Mouse (Mus musculus) layer of hippocampus, adult 18-20 months (tissue): ENCODE results near the gene Tead2. TPM values are rescaled to one million over a fixed set of nuclear protein-coding genes. Genes with fewer than 3 reads are reported as not detected.
A peak's percentile ranks its signal among the peaks of the same experiment; 100 is the strongest.
"Not testable (repeated sequence)": the region's sequence is repeated elsewhere in the genome, so short reads cannot be mapped to it uniquely, and the experiment has no call there.

Experiments
- DNase-seq, 2 experiments: peaks; one replicate each; pipeline ENCODE4 v3.0.0; 2022; ENCODE audit warnings: low spot score in 2 of 2
- microRNA-seq, 2 experiments: library from miRNA; unstranded; fragments of <30 nt; microRNA quantifications; one replicate each; pipeline ENCODE4 v1.2.0; 2021
- total RNA-seq, 2 experiments: library from RNA; stranded (reverse); gene quantifications; 2 replicates each; pipeline ENCODE4 v1.2.3; 2021

Gene Tead2
- total RNA-seq, 2 experiments from 2014 or later: 3.2 to 4.2 TPM

- not testable (repeated sequence) for DNase-seq
Measured at GRCm38 (mm10) chr7:45255822-45256221, 40.3 kb downstream of the Tead2 start.

- DNase-seq: peak; percentile 55 to 68
Measured at GRCm38 (mm10) chr7:45257063-45257840, 41.7 kb downstream of the Tead2 start.

- DNase-seq: no peak
Measured at GRCm38 (mm10) chr7:45259281-45259680, 43.7 kb downstream of the Tead2 start.

- no peak for DNase-seq
Measured at GRCm38 (mm10) chr7:45262266-45262665, 46.7 kb downstream of the Tead2 start.

- DNase-seq: no peak
Measured at GRCm38 (mm10) chr7:45263006-45263607, 47.6 kb downstream of the Tead2 start.

GRCm38 (mm10) chr7:45264348-45264747, 48.8 kb downstream of the Tead2 start:
- no peak for DNase-seq

GRCm38 (mm10) chr7:45265518-45265917, 50.0 kb downstream of the Tead2 start:
- DNase-seq: no peak

GRCm38 (mm10) chr7:45272786-45273412, 57.3 kb downstream of the Tead2 start:
- DNase-seq: no peak

- DNase-seq: no peak
Measured at GRCm38 (mm10) chr7:45273672-45274071, 58.1 kb downstream of the Tead2 start.

GRCm38 (mm10) chr7:45277136-45277760, 61.7 kb downstream of the Tead2 start, which contains the start of gene Slc6a21:
Gene Slc6a21, plus strand, starts transcription at chr7:45277513.
- peak; percentile 64 to 77 for DNase-seq

Small RNA genes lying within 50 kb of the gene (microRNA-seq; reads per million reads assigned to microRNA genes)
- gene Mir7055: 2.0 to 3.9 reads per million in 2 experiments

Other genes starting within 250 kb of the Tead2 start
- gene Cpt1c, start 240.9 kb upstream of the Tead2 start, total RNA-seq: 100 to 1,000 TPM; 129 to 136 TPM
- 100 to 1,000 TPM; 172 to 183 TPM for gene Prmt1, start 229.2 kb upstream of the Tead2 start, total RNA-seq
- 10 to 100 TPM; 41.5 to 43.7 TPM for gene Irf3, start 218.1 kb upstream of the Tead2 start, total RNA-seq
- gene Bcl2l12, start 217.0 kb upstream of the Tead2 start, total RNA-seq: 1 to 10 TPM; 3.1 TPM
- gene Scaf1, start 199.4 kb upstream of the Tead2 start, total RNA-seq: 100 to 1,000 TPM; 159 to 168 TPM
- gene Rras, start 197.8 kb upstream of the Tead2 start, total RNA-seq: 10 to 100 TPM; 11.6 to 12.9 TPM
- gene Prr12, start 162.9 kb upstream of the Tead2 start, total RNA-seq: 10 to 100 TPM; 75.7 to 77.5 TPM
- 10 to 100 TPM; 50.8 to 57.6 TPM for gene Nosip, start 153.3 kb upstream of the Tead2 start, total RNA-seq
- 1 to 10 TPM; 5.9 TPM for gene Prrg2, start 153.1 kb upstream of the Tead2 start, total RNA-seq
- gene Rcn3, start 123.5 kb upstream of the Tead2 start, total RNA-seq: 1 to 10 TPM; 7.4 to 8.5 TPM
- 10 to 100 TPM; 14.8 to 18.7 TPM for gene Fcgrt, start 111.9 kb upstream of the Tead2 start, total RNA-seq
- gene Rps11, start 91.3 kb upstream of the Tead2 start, total RNA-seq: 100 to 1,000 TPM; 481 to 486 TPM
- gene Rpl13a, start 87.0 kb upstream of the Tead2 start, total RNA-seq: 100 to 1,000 TPM; 866 to 870 TPM
- not detected for gene Gm45713, start 79.5 kb upstream of the Tead2 start, total RNA-seq
- 1 to 10 TPM; 6.9 to 9.5 TPM for gene Flt3l, start 79.3 kb upstream of the Tead2 start, total RNA-seq
- gene Pih1d1, start 61.5 kb upstream of the Tead2 start, total RNA-seq: 10 to 100 TPM; 43.2 to 44.5 TPM
- gene Aldh16a1, start 61.2 kb upstream of the Tead2 start, total RNA-seq: 10 to 100 TPM; 11.4 to 16.3 TPM
- 1,000 to 10,000 TPM; 1,340 to 1,403 TPM for gene Slc17a7, start 51.8 kb upstream of the Tead2 start, total RNA-seq
- gene Gfy, start 36.2 kb upstream of the Tead2 start, total RNA-seq: under 1 TPM in 1 of 2 experiments, not detected in 1; 0.18 TPM
- gene Pth2, start 34.8 kb upstream of the Tead2 start, total RNA-seq: not detected
- gene Ccdc155, start 10.9 kb upstream of the Tead2 start, total RNA-seq: 1 to 10 TPM; 2.2 to 3.4 TPM
- 1 to 10 TPM; 1.9 to 3.1 TPM for gene Dkkl1, start 3.6 kb upstream of the Tead2 start, total RNA-seq
- gene Cd37, start 23.4 kb downstream of the Tead2 start, total RNA-seq: 1 to 10 TPM; 4.5 to 4.8 TPM
- 1 to 10 TPM; 1.3 to 2.6 TPM for gene Slc6a16, start 25.3 kb downstream of the Tead2 start, total RNA-seq
- gene Slc6a21, start 61.8 kb downstream of the Tead2 start, total RNA-seq: not detected
- 10 to 100 TPM in 1 of 2 experiments, 1 to 10 TPM in 1; 9.7 to 16.2 TPM for gene Trpm4, start 118.0 kb downstream of the Tead2 start, total RNA-seq
- under 1 TPM; 0.17 to 0.18 TPM for gene Hrc, start 119.5 kb downstream of the Tead2 start, total RNA-seq
- gene Ppfia3, start 151.3 kb downstream of the Tead2 start, total RNA-seq: 100 to 1,000 TPM; 132 to 139 TPM
- gene Lin7b, start 154.8 kb downstream of the Tead2 start, total RNA-seq: 100 to 1,000 TPM; 134 to 144 TPM
- 100 to 1,000 TPM; 364 to 405 TPM for gene Snrnp70, start 180.0 kb downstream of the Tead2 start, total RNA-seq
- not detected for gene Kcna7, start 189.9 kb downstream of the Tead2 start, total RNA-seq
- gene Ntf5, start 197.9 kb downstream of the Tead2 start, total RNA-seq: not detected
- under 1 TPM in 1 of 2 experiments, not detected in 1; 0.50 TPM for gene Lhb, start 205.1 kb downstream of the Tead2 start, total RNA-seq
- 10 to 100 TPM; 13.5 to 15.4 TPM for gene Gys1, start 219.1 kb downstream of the Tead2 start, total RNA-seq
- gene Ruvbl2, start 222.3 kb downstream of the Tead2 start, total RNA-seq: 10 to 100 TPM; 34.6 to 37.7 TPM
- 100 to 1,000 TPM; 230 to 234 TPM for gene Ftl1, start 244.1 kb downstream of the Tead2 start, total RNA-seq